Mouse (Mus musculus) thymus, adult 2 months (tissue): ENCODE data around the gene Hmox2.

Experiments
- CTCF ChIP-seq: fragments of 200-500 bp; IDR thresholded peaks from 2 replicates; pipeline ENCODE4 v1.5.1; 2012; ENCODE audit warnings: mild to moderate bottlenecking, control low read depth, low read length, moderate library complexity, borderline replicate concordance; ENCODE audit not compliant: control insufficient read depth, poor library complexity, insufficient read depth; ENCODE audit errors: extremely low read depth
- POLR2A ChIP-seq: fragments of 200-500 bp; IDR thresholded peaks from 2 replicates; pipeline ENCODE4 v1.6.1; 2012; ENCODE audit warnings: mild to moderate bottlenecking, low read length, control low read depth, moderate library complexity; ENCODE audit not compliant: control insufficient read depth, poor library complexity, insufficient read depth; ENCODE audit errors: extremely low read depth

DNA sequence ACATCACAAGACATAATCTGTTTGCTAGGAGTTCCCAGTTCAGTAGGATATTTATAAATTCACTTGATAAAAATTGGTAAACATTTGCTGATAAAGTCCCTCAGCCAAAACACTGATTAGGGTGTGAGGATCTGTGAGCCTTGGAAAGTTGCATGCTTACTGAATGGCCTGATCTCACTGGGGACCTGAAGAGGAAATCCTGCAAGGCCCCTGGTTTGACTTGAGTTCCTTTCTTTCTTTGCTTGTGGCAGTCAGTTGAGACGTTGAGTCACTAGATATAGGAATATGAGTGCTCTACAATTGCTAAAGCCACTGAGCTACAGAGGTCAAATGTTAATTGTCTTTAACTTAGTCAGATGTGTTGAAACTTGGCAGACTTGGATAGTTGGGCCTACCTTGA is 1.8 kb downstream of the Hmox2 start:
- no peak for TF ChIP-seq CTCF
- no peak for TF ChIP-seq POLR2A
